Mouse (Mus musculus): ENCODE measurements around the gene Odf3b. TPM values are rescaled to one million over a fixed set of nuclear protein-coding genes. Genes with fewer than 3 reads are reported as not detected.

Odf3b gene
- polyA plus RNA-seq, 1 experiment from 2014 or later: 1.7 TPM

GRCm38 (mm10) chr15:89373027-89373761 lies 5.9 kb downstream of the Odf3b start:
- Histone ChIP-seq H3K4me2 (replicated peaks; ENCODE audit: low read depth, low read length) (peak overlapping the region; percentile 88), H3K4me1 (replicated peaks; ENCODE audit: control insufficient read depth, insufficient read depth, low read length) (peaks cover 4% of the 10 kb centered on the region; the same call in 1 of the 2 replicates), H3K9ac (ENCODE audit: low read depth, low read length) (peak overlapping the region; percentile 88), H3K27me3 (ENCODE audit: control insufficient read depth, insufficient read depth, low read length) (peaks cover 17% of the 10 kb centered on the region), H3K4me3 (ENCODE audit: low read depth, low read length) (peak overlapping the region; percentile 65), H3K36me3 (ENCODE audit: control insufficient read depth, insufficient read depth, low read length) (peaks cover 11% of the 10 kb centered on the region; the same call in 1 of the 2 replicates), H3K27ac (ENCODE audit: low read depth, low read length) (peak overlapping the region; percentile 89), H3K9me3 (ENCODE audit: control insufficient read depth, low read length) (no peaks in the 10 kb centered on the region)
- 3% methylated on average over 35 of the region's 35 CpGs for WGBS
- peak; percentile 81 for ATAC-seq (ENCODE audit: low FRiP score)
- DNase-seq (ENCODE audit: low spot score): peak; percentile 85

GRCm38 (mm10) chr15:89372536-89372935 lies 6.5 kb downstream of the Odf3b start:
- Histone ChIP-seq H3K27me3 (ENCODE audit: control insufficient read depth, insufficient read depth, low read length) (peaks cover 10% of the 10 kb centered on the region), H3K9ac (ENCODE audit: low read depth, low read length) (peak overlapping the region; percentile 88; the same call in 1 of the 2 replicates), H3K4me3 (ENCODE audit: low read depth, low read length) (peak overlapping the region; percentile 65; the same call in 1 of the 2 replicates), H3K36me3 (ENCODE audit: control insufficient read depth, insufficient read depth, low read length) (peaks cover 15% of the 10 kb centered on the region; the same call in 1 of the 2 replicates), H3K4me1 (replicated peaks; ENCODE audit: control insufficient read depth, insufficient read depth, low read length) (peaks cover 4% of the 10 kb centered on the region; the same call in 1 of the 2 replicates), H3K4me2 (replicated peaks; ENCODE audit: low read depth, low read length) (no peak overlapping the region; the same call in 1 of the 2 replicates), H3K9me3 (ENCODE audit: control insufficient read depth, low read length) (no peaks in the 10 kb centered on the region), H3K27ac (ENCODE audit: low read depth, low read length) (no peak overlapping the region)
- no peak for DNase-seq (ENCODE audit: low spot score)
- no peak for ATAC-seq (ENCODE audit: low FRiP score)
- 86% methylated on average over 7 of the region's 7 CpGs for WGBS

- 94% methylated on average over 13 of the region's 13 CpGs for WGBS
- Histone ChIP-seq H3K4me2 (replicated peaks; ENCODE audit: low read depth, low read length) (no peak overlapping the region), H3K4me3 (ENCODE audit: low read depth, low read length) (no peak overlapping the region), H3K9ac (ENCODE audit: low read depth, low read length) (no peak overlapping the region), H3K9me3 (ENCODE audit: control insufficient read depth, low read length) (no peaks in the 10 kb centered on the region), H3K36me3 (ENCODE audit: control insufficient read depth, insufficient read depth, low read length) (peaks cover 15% of the 10 kb centered on the region; the same call in 1 of the 2 replicates), H3K4me1 (replicated peaks; ENCODE audit: control insufficient read depth, insufficient read depth, low read length) (peaks cover 4% of the 10 kb centered on the region; the same call in 1 of the 2 replicates), H3K27ac (ENCODE audit: low read depth, low read length) (no peak overlapping the region), H3K27me3 (ENCODE audit: control insufficient read depth, insufficient read depth, low read length) (peaks cover 6% of the 10 kb centered on the region)
- ATAC-seq (ENCODE audit: low FRiP score): no peak
- DNase-seq (ENCODE audit: low spot score): no peak
Measured at GRCm38 (mm10) chr15:89372068-89372467, 7.0 kb downstream of the Odf3b start.

- no peak overlapping the region for H3K4me3 ChIP-seq (ENCODE audit: low read depth, low read length)
- no peak overlapping the region for H3K4me2 ChIP-seq (replicated peaks; ENCODE audit: low read depth, low read length)
- no peaks in the 10 kb centered on the region for H3K4me1 ChIP-seq (replicated peaks; ENCODE audit: control insufficient read depth, insufficient read depth, low read length)
- 92% methylated on average over 4 of the region's 4 CpGs for WGBS
- no peaks in the 10 kb centered on the region for H3K9me3 ChIP-seq (ENCODE audit: control insufficient read depth, low read length)
- no peak overlapping the region for H3K9ac ChIP-seq (ENCODE audit: low read depth, low read length)
- no peaks in the 10 kb centered on the region for H3K27me3 ChIP-seq (ENCODE audit: control insufficient read depth, insufficient read depth, low read length)
- ATAC-seq (ENCODE audit: low FRiP score): no peak
- H3K36me3 ChIP-seq (ENCODE audit: control insufficient read depth, insufficient read depth, low read length): peaks cover 20% of the 10 kb centered on the region
- H3K27ac ChIP-seq (ENCODE audit: low read depth, low read length): no peak overlapping the region
- no peak for DNase-seq (ENCODE audit: low spot score)
Measured at GRCm38 (mm10) chr15:89365141-89365551, 13.9 kb downstream of the Odf3b start.

GRCm38 (mm10) chr15:89363051-89363450 lies 16.0 kb downstream of the Odf3b start:
- WGBS: 95% methylated on average over 7 of the region's 7 CpGs
- Histone ChIP-seq H3K4me2 (replicated peaks; ENCODE audit: low read depth, low read length) (no peak overlapping the region), H3K4me1 (replicated peaks; ENCODE audit: control insufficient read depth, insufficient read depth, low read length) (no peaks in the 10 kb centered on the region), H3K27me3 (ENCODE audit: control insufficient read depth, insufficient read depth, low read length) (no peaks in the 10 kb centered on the region), H3K36me3 (ENCODE audit: control insufficient read depth, insufficient read depth, low read length) (peaks cover 13% of the 10 kb centered on the region), H3K4me3 (ENCODE audit: low read depth, low read length) (no peak overlapping the region), H3K9me3 (ENCODE audit: control insufficient read depth, low read length) (no peaks in the 10 kb centered on the region), H3K27ac (ENCODE audit: low read depth, low read length) (no peak overlapping the region), H3K9ac (ENCODE audit: low read depth, low read length) (no peak overlapping the region)
- no peak for DNase-seq (ENCODE audit: low spot score)
- no peak for ATAC-seq (ENCODE audit: low FRiP score)

- ATAC-seq (ENCODE audit: low FRiP score): no peak
- Histone ChIP-seq H3K36me3 (ENCODE audit: control insufficient read depth, insufficient read depth, low read length) (0 out of 2 replicates have a peak, but pooled peaks cover 2% of the 10 kb centered on the region), H3K9ac (ENCODE audit: low read depth, low read length) (no peak overlapping the region), H3K4me1 (replicated peaks; ENCODE audit: control insufficient read depth, insufficient read depth, low read length) (peaks cover 7% of the 10 kb centered on the region; the same call in 1 of the 2 replicates), H3K27me3 (ENCODE audit: control insufficient read depth, insufficient read depth, low read length) (no peaks in the 10 kb centered on the region), H3K9me3 (ENCODE audit: control insufficient read depth, low read length) (no peaks in the 10 kb centered on the region), H3K27ac (ENCODE audit: low read depth, low read length) (no peak overlapping the region), H3K4me3 (ENCODE audit: low read depth, low read length) (no peak overlapping the region), H3K4me2 (replicated peaks; ENCODE audit: low read depth, low read length) (no peak overlapping the region)
- DNase-seq (ENCODE audit: low spot score): no peak
- 92% methylated on average over 3 of the region's 3 CpGs for WGBS
Measured at GRCm38 (mm10) chr15:89358784-89359183, 20.3 kb downstream of the Odf3b start.

- ATAC-seq (ENCODE audit: low FRiP score) (peak; percentile 67), DNase-seq (ENCODE audit: low spot score) (peak; percentile 91)
- H3K27me3 ChIP-seq (ENCODE audit: control insufficient read depth, insufficient read depth, low read length): no peaks in the 10 kb centered on the region
- 0 out of 2 replicates have a peak overlapping the region, but pooled peaks have one; percentile 17 for H3K27ac ChIP-seq (ENCODE audit: low read depth, low read length)
- H3K9me3 ChIP-seq (ENCODE audit: control insufficient read depth, low read length): no peaks in the 10 kb centered on the region
- H3K9ac ChIP-seq (ENCODE audit: low read depth, low read length): peak overlapping the region; percentile 88
- peaks cover 7% of the 10 kb centered on the region; the same call in 1 of the 2 replicates for H3K4me1 ChIP-seq (replicated peaks; ENCODE audit: control insufficient read depth, insufficient read depth, low read length)
- H3K4me3 ChIP-seq (ENCODE audit: low read depth, low read length): peak overlapping the region; percentile 54
- H3K4me2 ChIP-seq (replicated peaks; ENCODE audit: low read depth, low read length): peak overlapping the region; percentile 58
- H3K36me3 ChIP-seq (ENCODE audit: control insufficient read depth, insufficient read depth, low read length): peaks cover 18% of the 10 kb centered on the region
- WGBS: under 1% methylated on average over 15 of the region's 15 CpGs
Measured at GRCm38 (mm10) chr15:89356372-89356771, 22.7 kb downstream of the Odf3b start.

GRCm38 (mm10) chr15:89355241-89356187 lies 23.6 kb downstream of the Odf3b start, which contains the start of the genes Lmf2 and Ncaph2:
Gene Lmf2, minus strand, starts transcription at chr15:89355659.
Gene Ncaph2, plus strand, starts transcription at chr15:89355719.
- H3K27me3 ChIP-seq (ENCODE audit: control insufficient read depth, insufficient read depth, low read length): no peaks in the 10 kb centered on the region
- H3K9ac ChIP-seq (ENCODE audit: low read depth, low read length): peak within 1 kb of the TSS; percentile 88
- DNase-seq (ENCODE audit: low spot score) (peak; percentile 99), ATAC-seq (ENCODE audit: low FRiP score) (peak; percentile 92)
- peak within 1 kb of the TSS; percentile 27; the same call in 1 of the 2 replicates for H3K27ac ChIP-seq (ENCODE audit: low read depth, low read length)
- peaks cover 18% of the 10 kb centered on the region for H3K36me3 ChIP-seq (ENCODE audit: control insufficient read depth, insufficient read depth, low read length)
- 1% methylated on average over 64 of the region's 64 CpGs for WGBS
- no peaks in the 10 kb centered on the region for H3K9me3 ChIP-seq (ENCODE audit: control insufficient read depth, low read length)
- H3K4me1 ChIP-seq (replicated peaks; ENCODE audit: control insufficient read depth, insufficient read depth, low read length): peaks cover 7% of the 10 kb centered on the region; the same call in 1 of the 2 replicates
- H3K4me2 ChIP-seq (replicated peaks; ENCODE audit: low read depth, low read length): peak within 1 kb of the TSS; percentile 68
- H3K4me3 ChIP-seq (ENCODE audit: low read depth, low read length): peak within 1 kb of the TSS; percentile 54

Measured in hindbrain, embryonic 11.5 days (tissue).